Mouse (Mus musculus) MEL (cell line): Measurements from ENCODE around the gene Ptprj. TPM values are rescaled to one million over a fixed set of nuclear protein-coding genes. Genes with fewer than 3 reads are reported as not detected.

Experiments
- DNase-seq: peaks from one replicate; pipeline ENCODE4 v3.0.0; 2011; ENCODE audit warnings: low read depth, low spot score
- H3K27ac ChIP-seq: 2 replicates; pipeline ENCODE4 v1.5.1; 2012; ENCODE audit warnings: low read depth, mild to moderate bottlenecking, control low read depth, low read length, moderate library complexity; ENCODE audit not compliant: control insufficient read depth
- H3K27me3 ChIP-seq, 2 experiments: fragments of 150-350 bp in 1 of 2; sonication (generic) in 1 of 2; 2 replicates each; pipeline ENCODE4 v1.6.1; 2012; ENCODE audit warnings: low read length in 2 of 2, mild to moderate bottlenecking in 2 of 2, improper control_type of control experiment in 1 of 2, moderate library complexity in 1 of 2; ENCODE audit not compliant: insufficient read depth in 2 of 2, control insufficient read depth in 1 of 2
- H3K36me3 ChIP-seq, 2 experiments: 2 replicates each; pipeline ENCODE4 v1.6.1; 2012 to 2014; ENCODE audit warnings: low read length in 2 of 2, improper control_type of control experiment in 1 of 2, inconsistent platforms in 1 of 2, mild to moderate bottlenecking in 1 of 2; ENCODE audit not compliant: insufficient read depth in 2 of 2, control insufficient read depth in 1 of 2
- H3K4me1 ChIP-seq, 2 experiments: fragments of 150-350 bp in 1 of 2; sonication (generic) in 1 of 2; 2 replicates each; pipeline ENCODE4 v1.6.1; 2012; ENCODE audit warnings: low read length in 2 of 2, improper control_type of control experiment in 1 of 2, mild to moderate bottlenecking in 1 of 2; ENCODE audit not compliant: insufficient read depth in 2 of 2, control insufficient read depth in 1 of 2
- H3K4me3 ChIP-seq, 2 experiments: fragments of 150-350 bp in 1 of 2; sonication (generic) in 1 of 2; 2 replicates each; pipeline ENCODE4 v1.5.1; 2012; ENCODE audit warnings: low read depth in 2 of 2, low read length in 2 of 2, mild to moderate bottlenecking in 2 of 2, moderate library complexity in 2 of 2, control low read depth in 1 of 2, improper control_type of control experiment in 1 of 2; ENCODE audit not compliant: control insufficient read depth in 1 of 2, insufficient read depth in 1 of 2
- H3K79me2 ChIP-seq: 2 replicates; pipeline ENCODE4 v1.6.1; 2012; ENCODE audit warnings: mild to moderate bottlenecking, low read length, moderate library complexity; ENCODE audit not compliant: control insufficient read depth, poor library complexity, insufficient read depth
- H3K9ac ChIP-seq: 2 replicates; pipeline ENCODE4 v1.6.1; 2012; ENCODE audit warnings: low read depth, mild to moderate bottlenecking, control low read depth, low read length, moderate library complexity; ENCODE audit not compliant: control insufficient read depth, poor library complexity, severe bottlenecking
- H3K9me3 ChIP-seq: fragments of 150-350 bp; sonication (generic); replicated peaks from 2 replicates; pipeline ENCODE4 v1.6.1; 2012; ENCODE audit warnings: mild to moderate bottlenecking, low read length, improper control_type of control experiment, moderate library complexity; ENCODE audit not compliant: insufficient read depth
- BHLHE40 ChIP-seq: IDR thresholded peaks from 2 replicates; pipeline ENCODE4 v1.6.1; 2012; ENCODE audit warnings: low read depth, mild to moderate bottlenecking, inconsistent platforms, low read length, improper control_type of control experiment, borderline replicate concordance
- CHD2 ChIP-seq: IDR thresholded peaks from 2 replicates; pipeline ENCODE4 v1.6.1; 2011; ENCODE audit warnings: low read length, improper control_type of control experiment
- CTCF ChIP-seq, 3 experiments: IDR thresholded peaks in 2 of 3; conservative IDR thresholded peaks in 1 of 3; 2 replicates each; pipeline ENCODE4 v1.5.1; 2011 to 2012; ENCODE audit warnings: low read length in 3 of 3, low read depth in 2 of 3, mild to moderate bottlenecking in 2 of 3, improper control_type of control experiment in 1 of 3, inconsistent platforms in 1 of 3, mixed read lengths in 1 of 3, moderate library complexity in 1 of 3; ENCODE audit not compliant: control insufficient read depth in 1 of 3, insufficient read depth in 1 of 3, poor library complexity in 1 of 3, severe bottlenecking in 1 of 3
- E2F4 ChIP-seq: IDR thresholded peaks from 2 replicates; pipeline ENCODE4 v1.6.1; 2011; ENCODE audit warnings: low read depth, low read length, improper control_type of control experiment, borderline replicate concordance
- GABPA ChIP-seq: IDR thresholded peaks from 2 replicates; pipeline ENCODE4 v1.6.1; 2012; ENCODE audit warnings: low read depth, mild to moderate bottlenecking, inconsistent platforms, low read length, improper control_type of control experiment, moderate library complexity
- HCFC1 ChIP-seq: IDR thresholded peaks from 2 replicates; pipeline ENCODE4 v1.6.1; 2012; ENCODE audit warnings: low read depth, mild to moderate bottlenecking, inconsistent platforms, low read length, improper control_type of control experiment, moderate library complexity
- MAFK ChIP-seq: IDR thresholded peaks from 2 replicates; pipeline ENCODE4 v1.6.1; 2011; ENCODE audit warnings: low read depth, mild to moderate bottlenecking, low read length, improper control_type of control experiment, borderline replicate concordance
- MEF2A ChIP-seq: IDR thresholded peaks from 2 replicates; pipeline ENCODE4 v1.6.1; 2014; ENCODE audit warnings: low read depth, mild to moderate bottlenecking, inconsistent platforms, low read length, improper control_type of control experiment; ENCODE audit not compliant: poor library complexity, insufficient replicate concordance, severe bottlenecking; ENCODE audit errors: extremely low read depth
- MXI1 ChIP-seq: IDR thresholded peaks from 2 replicates; pipeline ENCODE4 v1.6.1; 2011; ENCODE audit warnings: mild to moderate bottlenecking, low read depth, low read length, improper control_type of control experiment
- MYC ChIP-seq: IDR thresholded peaks from 2 replicates; pipeline ENCODE4 v1.6.1; 2011; ENCODE audit warnings: low read depth, mild to moderate bottlenecking, low read length, improper control_type of control experiment, moderate library complexity
- NRF1 ChIP-seq: IDR thresholded peaks from 2 replicates; pipeline ENCODE4 v1.6.1; 2014; ENCODE audit warnings: low read depth, mild to moderate bottlenecking, inconsistent platforms, low read length, improper control_type of control experiment, moderate library complexity; ENCODE audit not compliant: poor library complexity, insufficient read depth, severe bottlenecking
- POLR2A ChIP-seq, 2 experiments: IDR thresholded peaks; 2 replicates each; pipeline ENCODE4 v1.6.1; 2011 to 2012; ENCODE audit warnings: low read length in 2 of 2, mild to moderate bottlenecking in 2 of 2, control low read depth in 1 of 2, improper control_type of control experiment in 1 of 2, low read depth in 1 of 2, moderate library complexity in 1 of 2; ENCODE audit not compliant: control insufficient read depth in 1 of 2, insufficient read depth in 1 of 2, poor library complexity in 1 of 2
- SIN3A ChIP-seq: IDR thresholded peaks from 2 replicates; pipeline ENCODE4 v1.6.1; 2012; ENCODE audit warnings: low read length, improper control_type of control experiment, inconsistent platforms
- USF1 ChIP-seq: IDR thresholded peaks from 2 replicates; pipeline ENCODE4 v1.6.1; 2014; ENCODE audit warnings: low read depth, mild to moderate bottlenecking, inconsistent platforms, low read length, improper control_type of control experiment, moderate library complexity
- ZNF384 ChIP-seq: IDR thresholded peaks from 2 replicates; pipeline ENCODE4 v1.6.1; 2012; ENCODE audit warnings: low read depth, mild to moderate bottlenecking, inconsistent platforms, low read length, improper control_type of control experiment
- polyA plus RNA-seq, 2 experiments: library from polyadenylated mRNA; stranded (reverse) in 1 of 2; unstranded in 1 of 2; fragments of >175 nt in 1 of 2; fragments of >200 nt in 1 of 2; gene quantifications; 2 replicates each; pipeline versions ENCODE4 v1.2.1 to v1.2.4; 2012; ENCODE audit warnings: low replicate concordance in 2 of 2, low read depth in 1 of 2; ENCODE audit not compliant: insufficient read length in 2 of 2, insufficient read depth in 1 of 2, missing spikeins in 1 of 2
- total RNA-seq: library from RNA; depleted of rRNA; stranded (reverse); fragments of 300-350 nt; gene quantifications from 2 replicates; pipeline ENCODE4 v1.2.3, GENCODE M21; 2012

The Ptprj gene
- total and polyA plus RNA-seq, 3 experiments: 6.4 to 10.2 TPM; not detected in 1

GRCm38 (mm10) chr2:90568091-90568490 is 12.4 kb downstream of the Ptprj start:
- no peak overlapping the region for H3K9ac ChIP-seq
- no peak for DNase-seq
- no peaks in the 10 kb centered on the region for H3K9me3 ChIP-seq
- no peak overlapping the region for H3K4me3 ChIP-seq
- peaks cover 4% of the 10 kb centered on the region for H3K79me2 ChIP-seq
- TF ChIP-seq GABPA (no peak), MYC (no peak), SIN3A (no peak), MEF2A (no peak), CHD2 (no peak), MAFK (no peak), BHLHE40 (no peak), ZNF384 (no peak), NRF1 (no peak), POLR2A (IDR thresholded peaks at IDR 0.05; ENCODE audit: control insufficient read depth in 1 of 2, insufficient read depth in 1 of 2, low read depth in 1 of 2, low read length in 2 of 2, poor library complexity in 1 of 2) (no peak), E2F4 (no peak)
- H3K27ac ChIP-seq: no peak overlapping the region
- H3K36me3 ChIP-seq: peaks cover 0 to 34% of the 10 kb centered on the region in 2 experiments; a peak in 2 of 4 replicates
- H3K27me3 ChIP-seq: no peaks in the 10 kb centered on the region
- peaks cover 21 to 32% of the 10 kb centered on the region in 2 experiments for H3K4me1 ChIP-seq

DNA sequence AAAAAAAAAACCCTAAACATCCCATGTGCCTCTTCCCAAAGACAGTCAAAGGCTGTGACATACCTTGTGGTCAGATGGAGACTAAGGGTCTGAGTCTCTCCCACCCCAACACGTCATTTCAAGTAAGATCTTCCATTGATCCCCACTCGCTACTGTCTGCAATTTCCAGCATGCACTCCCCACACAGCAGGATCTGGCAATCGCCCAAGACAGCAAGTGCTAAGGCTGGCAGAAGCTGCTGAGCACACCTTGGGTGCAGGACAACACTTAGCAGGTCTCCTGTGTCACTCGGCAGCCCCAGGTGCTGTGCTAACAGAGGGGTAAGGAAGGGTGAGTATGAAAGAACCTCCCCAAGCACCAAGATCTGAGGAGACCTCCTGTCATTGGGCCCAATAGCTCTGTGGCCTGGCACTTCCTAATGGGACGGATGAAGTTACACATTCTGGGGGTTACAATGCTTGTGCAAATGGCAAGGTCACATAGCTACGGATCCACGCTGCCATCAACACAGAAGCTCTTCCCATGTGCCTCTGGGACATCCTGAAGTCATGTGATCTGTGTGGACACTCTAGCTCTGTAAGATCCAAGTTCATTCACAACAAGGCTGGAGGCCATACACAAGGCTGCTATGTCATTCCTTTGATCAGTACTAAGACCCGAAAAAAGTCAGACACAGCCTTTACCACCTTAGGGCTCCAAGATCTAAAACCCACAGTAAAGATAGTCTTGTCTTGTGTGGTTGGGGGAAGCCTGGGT is 13.5 kb downstream of the Ptprj start:
- peak overlapping the region; percentile 99 for H3K27ac ChIP-seq
- H3K9ac ChIP-seq: peak overlapping the region; percentile 74
- H3K36me3 ChIP-seq: peaks cover 0 to 43% of the 10 kb centered on the region in 2 experiments; a peak in 2 of 4 replicates

More for the DNA sequence above, 13.5 kb downstream of the Ptprj start:
- Histone ChIP-seq H3K9me3 (no peaks in the 10 kb centered on the region), H3K27me3 (no peaks in the 10 kb centered on the region), H3K4me3 (peak overlapping the region; percentile 28 to 44; a peak in 3 of 4 replicates), H3K79me2 (peaks cover under 1% of the 10 kb centered on the region), H3K4me1 (peaks cover 21 to 40% of the 10 kb centered on the region in 2 experiments)
- peak; percentile 78 for DNase-seq
- 0 out of 2 replicates have a peak, but pooled peaks have one; percentile 30 for TF ChIP-seq ZNF384
- no peak for TF ChIP-seq CTCF (IDR thresholded peaks at IDR 0.05 in 2 of 3, conservative IDR thresholded peaks at IDR 0.05 in 1 of 3; ENCODE audit: control insufficient read depth in 1 of 3, insufficient read depth in 1 of 3, low read depth in 2 of 3, low read length in 3 of 3, poor library complexity in 1 of 3, severe bottlenecking in 1 of 3)
- TF ChIP-seq MXI1: peak; percentile 30; the same call in 1 of the 2 replicates
- TF ChIP-seq USF1: peak; percentile 56
- no peak for TF ChIP-seq MAFK
- TF ChIP-seq HCFC1: 0 out of 2 replicates have a peak, but pooled peaks have one; percentile 14
- no peak for TF ChIP-seq MYC
